Mouse (Mus musculus): ENCODE data around the gene Vmn1r160. TPM values are rescaled to one million over a fixed set of nuclear protein-coding genes. Genes with fewer than 3 reads are reported as not detected.

Vmn1r160 gene
- polyA plus RNA-seq (2017; shearing (Covaris generic)), result not detected

DNA sequence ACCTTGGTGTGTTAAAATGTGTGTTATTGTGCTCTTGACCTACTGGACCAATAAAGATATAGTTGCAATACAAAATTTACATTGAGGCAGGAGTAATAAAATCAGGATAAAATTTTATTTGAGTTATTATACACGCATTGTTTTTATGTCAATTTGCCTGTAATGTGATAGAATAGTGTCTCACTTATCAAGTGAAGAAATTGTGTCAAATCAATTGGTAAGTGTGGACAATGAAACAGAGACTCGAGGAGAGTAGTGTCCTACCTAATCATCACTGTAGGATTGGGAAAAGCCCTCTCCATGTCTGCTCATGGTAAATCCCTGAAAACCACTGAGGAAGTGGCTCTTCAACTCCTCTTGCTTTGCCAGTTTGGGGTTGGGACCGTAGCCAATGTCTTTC lies at the start of gene Vmn1r160:
Vmn1r160 (plus strand) TSS at position 301 of the 400 bp plus-strand sequence.

DNA sequence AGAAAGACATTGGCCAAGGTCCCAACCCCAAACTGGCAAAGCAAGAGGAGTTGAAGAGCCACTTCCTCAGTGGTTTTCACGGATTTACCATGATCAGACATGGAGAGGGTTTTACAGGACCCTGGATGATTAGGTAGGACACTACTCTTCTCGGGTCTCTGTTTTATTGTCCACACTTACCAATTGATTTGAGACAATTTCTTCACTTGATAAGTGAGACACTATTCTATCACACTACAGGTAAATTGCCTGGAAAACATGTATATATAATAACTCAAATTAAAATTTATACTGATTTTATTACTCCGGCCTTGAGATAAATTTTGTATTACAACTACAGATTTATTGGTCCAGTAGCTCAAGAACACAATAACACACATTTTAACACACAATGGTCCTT lies 27.5 kb upstream of the Vmn1r160 start, which contains the start of gene Vmn1r159:
Vmn1r159 (minus strand) TSS at position 101 of the 400 bp plus-strand sequence.

Other genes starting within 250 kb of the Vmn1r160 start
- gene Vmn1r155, start 213.2 kb upstream of the Vmn1r160 start, polyA plus RNA-seq (2017; shearing (Covaris generic)), result 1.1 TPM
- gene Gm8693, start 178.9 kb upstream of the Vmn1r160 start, polyA plus RNA-seq (2017; shearing (Covaris generic)), result not detected
- not detected for gene Gm4567, start 151.5 kb upstream of the Vmn1r160 start, polyA plus RNA-seq (2017; shearing (Covaris generic))
- gene Vmn1r157, start 109.5 kb upstream of the Vmn1r160 start, polyA plus RNA-seq (2017; shearing (Covaris generic)), result not detected
- not detected for gene Vmn1r158, start 80.4 kb upstream of the Vmn1r160 start, polyA plus RNA-seq (2017; shearing (Covaris generic))
- gene Vmn1r159, start 27.6 kb upstream of the Vmn1r160 start, polyA plus RNA-seq (2017; shearing (Covaris generic)), result not detected
- not detected for gene Gm4214, start 113.4 kb downstream of the Vmn1r160 start, polyA plus RNA-seq (2017; shearing (Covaris generic))
- gene Gm4216, start 148.7 kb downstream of the Vmn1r160 start, polyA plus RNA-seq (2017; shearing (Covaris generic)), result not detected
- gene Vmn1r163, start 184.3 kb downstream of the Vmn1r160 start, polyA plus RNA-seq (2017; shearing (Covaris generic)), result not detected
- not detected for gene Gm8720, start 196.2 kb downstream of the Vmn1r160 start, polyA plus RNA-seq (2017; shearing (Covaris generic))

All from effector memory CD4-positive, alpha-beta T cell, adult 7 months (primary cell).